Mouse (Mus musculus) CH12.LX (cell line): ENCODE measurements around the gene Scg2. TPM values are rescaled to one million over a fixed set of nuclear protein-coding genes. Genes with fewer than 3 reads are reported as not detected.

ENCODE experiments used
- DNase-seq: peaks from one replicate; pipeline ENCODE4 v3.0.0-alpha.2; 2013; ENCODE audit errors: extremely low read depth
- H3K27ac ChIP-seq: 2 replicates; pipeline ENCODE4 v1.5.1; 2012; ENCODE audit warnings: low read depth, mild to moderate bottlenecking, control low read depth, moderate library complexity; ENCODE audit not compliant: insufficient read depth
- H3K27me3 ChIP-seq: replicated peaks from 2 replicates; pipeline ENCODE3; 2012; ENCODE audit warnings: inconsistent platforms
- H3K36me3 ChIP-seq, 2 experiments: replicated peaks in 1 of 2; 2 replicates each; pipeline versions ENCODE3 to v1.6.1; 2012; ENCODE audit warnings: inconsistent platforms in 1 of 2, low read length in 1 of 2, mild to moderate bottlenecking in 1 of 2, mixed read lengths in 1 of 2, moderate library complexity in 1 of 2; ENCODE audit not compliant: control insufficient read depth in 1 of 2, insufficient read depth in 1 of 2
- H3K4me1 ChIP-seq, 2 experiments: 2 replicates each; pipeline ENCODE4 v1.6.1; 2012; ENCODE audit warnings: inconsistent platforms in 1 of 2, moderate library complexity in 1 of 2; ENCODE audit not compliant: insufficient read depth in 2 of 2, control insufficient read depth in 1 of 2
- H3K4me2 ChIP-seq: 2 replicates; pipeline ENCODE4 v1.6.1; 2012; ENCODE audit warnings: low read depth, mild to moderate bottlenecking, control low read depth; ENCODE audit not compliant: poor library complexity, insufficient read depth, severe bottlenecking
- H3K4me3 ChIP-seq, 3 experiments: fragments of 150-350 bp in 1 of 3; sonication (generic) in 1 of 3; replicated peaks in 1 of 3; 2 replicates each; pipeline versions ENCODE3 to v1.5.1; 2011 to 2012; ENCODE audit warnings: low read depth in 2 of 3, low read length in 2 of 3, mild to moderate bottlenecking in 2 of 3, moderate library complexity in 2 of 3, control low read depth in 1 of 3, improper control_type of control experiment in 1 of 3, inconsistent platforms in 1 of 3, mixed read lengths in 1 of 3; ENCODE audit not compliant: poor library complexity in 1 of 3
- H3K79me2 ChIP-seq: replicated peaks from 2 replicates; pipeline ENCODE4 v1.6.1; 2012; ENCODE audit warnings: mild to moderate bottlenecking, moderate library complexity; ENCODE audit not compliant: control insufficient read depth, poor library complexity, insufficient read depth, severe bottlenecking; ENCODE audit errors: extremely low read depth
- H3K9ac ChIP-seq: 2 replicates; pipeline ENCODE4 v1.6.1; 2012; ENCODE audit warnings: low read depth, mild to moderate bottlenecking, control low read depth, moderate library complexity; ENCODE audit not compliant: insufficient read depth
- H3K9me3 ChIP-seq: replicated peaks from 2 replicates; pipeline ENCODE3; 2012; ENCODE audit warnings: low read length, inconsistent platforms, mixed read lengths
- CTCF ChIP-seq, 2 experiments: IDR thresholded peaks in 1 of 2; conservative IDR thresholded peaks in 1 of 2; 2 replicates each; pipeline ENCODE4 v1.5.1; 2011 to 2012; ENCODE audit warnings: low read depth in 2 of 2, low read length in 2 of 2, improper control_type of control experiment in 1 of 2, inconsistent platforms in 1 of 2, mild to moderate bottlenecking in 1 of 2, moderate library complexity in 1 of 2
- ELF1 ChIP-seq: IDR thresholded peaks from 2 replicates; pipeline ENCODE4 v1.6.1; 2014; ENCODE audit warnings: low read depth, mild to moderate bottlenecking, inconsistent platforms, low read length, improper control_type of control experiment
- GABPA ChIP-seq: IDR thresholded peaks from 2 replicates; pipeline ENCODE4 v1.6.1; 2012; ENCODE audit warnings: low read depth, low read length, improper control_type of control experiment, inconsistent platforms; ENCODE audit not compliant: insufficient replicate concordance
- HCFC1 ChIP-seq: IDR thresholded peaks from 2 replicates; pipeline ENCODE4 v1.6.1; 2012; ENCODE audit warnings: low read depth, mild to moderate bottlenecking, inconsistent platforms, low read length, improper control_type of control experiment
- JUN ChIP-seq: IDR thresholded peaks from 2 replicates; pipeline ENCODE4 v1.6.1; 2011; ENCODE audit warnings: low read depth, mild to moderate bottlenecking, low read length, improper control_type of control experiment, moderate library complexity; ENCODE audit not compliant: insufficient read depth
- JUND ChIP-seq: conservative IDR thresholded peaks from 2 replicates; pipeline ENCODE4 v1.6.1; 2011; ENCODE audit warnings: low read depth, low read length, improper control_type of control experiment
- MAX ChIP-seq: IDR thresholded peaks from 2 replicates; pipeline ENCODE4 v1.6.1; 2011; ENCODE audit warnings: low read length, improper control_type of control experiment
- MAZ ChIP-seq: IDR thresholded peaks from 2 replicates; pipeline ENCODE4 v1.6.1; 2012; ENCODE audit warnings: low read depth, mild to moderate bottlenecking, inconsistent platforms, low read length, improper control_type of control experiment, moderate library complexity
- MXI1 ChIP-seq: IDR thresholded peaks from 2 replicates; pipeline ENCODE4 v1.6.1; 2011; ENCODE audit warnings: mild to moderate bottlenecking, low read depth, low read length, improper control_type of control experiment
- NELFE ChIP-seq: IDR thresholded peaks from 2 replicates; pipeline ENCODE4 v1.6.1; 2011; ENCODE audit warnings: low read depth, low read length, improper control_type of control experiment
- NRF1 ChIP-seq: IDR thresholded peaks from 2 replicates; pipeline ENCODE4 v1.6.1; 2014; ENCODE audit warnings: low read depth, mild to moderate bottlenecking, inconsistent platforms, low read length, improper control_type of control experiment, moderate library complexity
- PAX5 ChIP-seq: IDR thresholded peaks from 2 replicates; pipeline ENCODE4 v1.6.1; 2012; ENCODE audit warnings: low read length, inconsistent platforms, mixed read lengths
- POLR2AphosphoS2 ChIP-seq: IDR thresholded peaks from 2 replicates; pipeline ENCODE4 v1.6.1; 2011; ENCODE audit warnings: low read depth, low read length, improper control_type of control experiment
- RAD21 ChIP-seq: IDR thresholded peaks from 2 replicates; pipeline ENCODE4 v1.6.1; 2011; ENCODE audit warnings: low read depth, mild to moderate bottlenecking, low read length, improper control_type of control experiment, moderate library complexity
- RCOR1 ChIP-seq: conservative IDR thresholded peaks from 2 replicates; pipeline ENCODE4 v1.6.1; 2012; ENCODE audit warnings: low read depth, mild to moderate bottlenecking, inconsistent platforms, low read length, improper control_type of control experiment
- SIN3A ChIP-seq: IDR thresholded peaks from 2 replicates; pipeline ENCODE4 v1.6.1; 2012; ENCODE audit warnings: low read length, improper control_type of control experiment, inconsistent platforms
- TCF12 ChIP-seq: IDR thresholded peaks from 2 replicates; pipeline ENCODE4 v1.6.1; 2014; ENCODE audit warnings: low read depth, mild to moderate bottlenecking, inconsistent platforms, low read length, improper control_type of control experiment
- UBTF ChIP-seq: IDR thresholded peaks from 2 replicates; pipeline ENCODE4 v1.6.1; 2012; ENCODE audit warnings: low read depth, mild to moderate bottlenecking, inconsistent platforms, low read length, improper control_type of control experiment, moderate library complexity
- USF2 ChIP-seq: conservative IDR thresholded peaks from 2 replicates; pipeline ENCODE4 v1.6.1; 2011; ENCODE audit warnings: low read depth, low read length, improper control_type of control experiment
- ZC3H11A ChIP-seq: IDR thresholded peaks from 2 replicates; pipeline ENCODE4 v1.6.1; 2012; ENCODE audit warnings: low read depth, mild to moderate bottlenecking, inconsistent platforms, low read length, improper control_type of control experiment
- ZKSCAN1 ChIP-seq: IDR thresholded peaks from 2 replicates; pipeline ENCODE4 v1.6.1; 2012; ENCODE audit warnings: low read depth, inconsistent platforms, low read length, improper control_type of control experiment, borderline replicate concordance
- ZMIZ1 ChIP-seq: IDR thresholded peaks from 2 replicates; pipeline ENCODE4 v1.6.1; 2012; ENCODE audit warnings: low read depth, mild to moderate bottlenecking, inconsistent platforms, low read length, improper control_type of control experiment
- ZNF384 ChIP-seq: IDR thresholded peaks from 2 replicates; pipeline ENCODE4 v1.6.1; 2012; ENCODE audit warnings: low read depth, low read length, improper control_type of control experiment, inconsistent platforms
- dilution Hi-C: fragments of 300-500 bp; cut with MboI; formaldehyde crosslinking; loops from 2 replicates; pipeline ENCODE4 v1.14.3; 2020; ENCODE audit warnings: low sequenced_read_pairs; ENCODE audit not compliant: extremely low pct_unique_long_range_greater_than_20kb, extremely low pct_ligation_motif_present
- in situ Hi-C: fragments of 300-500 bp; cut with MboI; formaldehyde crosslinking; loops from 3 replicates; pipeline ENCODE4 v1.14.3; 2019; ENCODE audit warnings: low sequenced_read_pairs, low pct_ligation_motif_present, low pct_unique_long_range_greater_than_20kb, mixed read lengths
- polyA plus RNA-seq: library from polyadenylated mRNA; unstranded; fragments of >175 nt; gene quantifications from 2 replicates; pipeline ENCODE4 v1.2.1, GENCODE M21; 2012; ENCODE audit warnings: low read depth; ENCODE audit not compliant: insufficient read length
- total RNA-seq, 2 experiments: library from RNA; depleted of rRNA; stranded (reverse); fragments of 300-350 nt in 1 of 2; fragments of >200 nt in 1 of 2; gene quantifications; 2 replicates each; pipeline ENCODE4 v1.2.3; 2012 to 2014

Gene Scg2
- total RNA-seq (2012; rRNA removed): not detected in 2 replicates
- total RNA-seq (2014; rRNA removed): not detected in 2 replicates
- polyA plus RNA-seq: not detected in 2 replicates

GRCm38 (mm10) chr1:79439609-79440308 is at the start of gene Scg2:
Scg2 (minus strand) TSS chr1:79440120.
- H3K4me1 ChIP-seq: no peaks in the 10 kb centered on the region
- no peaks in the 10 kb centered on the region for H3K36me3 ChIP-seq
- in situ Hi-C loops (no loop called here), dilution Hi-C loops (no loop called here)
- TF ChIP-seq ZKSCAN1: no peak
- no peak for TF ChIP-seq ZMIZ1
- TF ChIP-seq TCF12: no peak
- TF ChIP-seq SIN3A: 0 out of 2 replicates have a peak, but pooled peaks have one; percentile 67
- TF ChIP-seq HCFC1: no peak
- no peak for TF ChIP-seq POLR2AphosphoS2
- TF ChIP-seq NRF1: no peak
- TF ChIP-seq ZC3H11A: no peak
- no peak for TF ChIP-seq NELFE
- TF ChIP-seq PAX5: no peak
- no peak for TF ChIP-seq MAZ
- TF ChIP-seq JUND: no peak
- no peak for TF ChIP-seq ELF1
- TF ChIP-seq JUN: 0 out of 2 replicates have a peak, but pooled peaks have one; percentile 20
- no peak for TF ChIP-seq RCOR1
- TF ChIP-seq UBTF: no peak
- no peak for TF ChIP-seq USF2
- TF ChIP-seq RAD21: peak; percentile 37; the same call in 1 of the 2 replicates
- TF ChIP-seq MAX: no peak
- TF ChIP-seq ZNF384: peak; percentile 26; the same call in 1 of the 2 replicates
- peak in 1 of 2 experiments; percentile 41; a peak in 2 of 4 replicates for TF ChIP-seq CTCF (conservative IDR thresholded peaks at IDR 0.05 in 1 of 2, IDR thresholded peaks at IDR 0.05 in 1 of 2; ENCODE audit: low read depth in 2 of 2, low read length in 2 of 2)
- TF ChIP-seq GABPA: no peak
- TF ChIP-seq MXI1: peak; percentile 51; the same call in 1 of the 2 replicates
- H3K9me3 ChIP-seq: no peaks in the 10 kb centered on the region
- no peak within 1 kb of the TSS for H3K4me3 ChIP-seq
- no peaks in the 10 kb centered on the region for H3K27me3 ChIP-seq
- no peaks in the 10 kb centered on the region for H3K79me2 ChIP-seq
- no peak within 1 kb of the TSS for H3K4me2 ChIP-seq
- H3K9ac ChIP-seq: no peak within 1 kb of the TSS
- DNase-seq: peak; percentile 51
- no peak within 1 kb of the TSS for H3K27ac ChIP-seq
